Mouse (Mus musculus) adrenal gland, postnatal 36 days (tissue): ENCODE data around the gene Spen. TPM values are rescaled to one million over a fixed set of nuclear protein-coding genes. Genes with fewer than 3 reads are reported as not detected.

Experiments used
- DNase-seq, 2 experiments: peaks; one replicate each; pipeline ENCODE4 v3.0.0; 2021; ENCODE audit warnings: mixed read lengths in 1 of 2
- total RNA-seq, 2 experiments: library from RNA; stranded (reverse); gene quantifications; 2 replicates each; pipeline ENCODE4 v1.2.3; 2021

Gene Spen
- total RNA-seq, 2 experiments from 2014 or later: 49.9 to 58.3 TPM

GRCm38 (mm10) chr4:141420886-141421285 lies 117.5 kb downstream of the Spen start:
- no peak for DNase-seq

GRCm38 (mm10) chr4:141420192-141420829 lies 118.1 kb downstream of the Spen start, which contains the start of gene Hspb7:
Hspb7 (plus strand) TSS chr4:141420779.
- DNase-seq: no peak

- peak; percentile 56 to 57 for DNase-seq
These were observed 118.8 kb downstream of the Spen start for GRCm38 (mm10) chr4:141419398-141420191.

Other genes with a start within 250 kb of the Spen start
- 10 to 100 TPM; 14.4 to 23.6 TPM for gene Epha2, start 237.4 kb downstream of the Spen start, total RNA-seq
- gene Fam131c, start 170.4 kb downstream of the Spen start, total RNA-seq: 1 to 10 TPM; 1.8 to 2.7 TPM
- not detected for gene Clcnka, start 139.9 kb downstream of the Spen start, total RNA-seq
- not detected for gene Clcnkb, start 122.6 kb downstream of the Spen start, total RNA-seq
- under 1 TPM; 0.33 to 0.46 TPM for gene Hspb7, start 117.8 kb downstream of the Spen start, total RNA-seq
- not detected for gene Srarp, start 102.5 kb downstream of the Spen start, total RNA-seq
- 10 to 100 TPM; 14.8 to 18.7 TPM for gene Zbtb17, start 93.9 kb downstream of the Spen start, total RNA-seq
- gene Fblim1, start 67.5 kb upstream of the Spen start, total RNA-seq: 10 to 100 TPM in 1 of 2 experiments, 1 to 10 TPM in 1; 9.5 to 12.9 TPM
- gene Tmem82, start 80.0 kb upstream of the Spen start, total RNA-seq: 1 to 10 TPM in 1 of 2 experiments, under 1 TPM in 1; 0.79 to 1.3 TPM
- gene Slc25a34, start 85.2 kb upstream of the Spen start, total RNA-seq: 1 to 10 TPM; 3.0 to 7.0 TPM
- 10 to 100 TPM; 46.0 to 65.8 TPM for gene Plekhm2, start 126.3 kb upstream of the Spen start, total RNA-seq
- gene Rsc1a1, start 147.0 kb upstream of the Spen start, total RNA-seq: 1 to 10 TPM in 1 of 2 experiments, not detected in 1; 2.4 TPM
- gene Ddi2, start 184.8 kb upstream of the Spen start, total RNA-seq: 10 to 100 TPM; 56.6 to 58.9 TPM
- 10 to 100 TPM; 35.7 to 41.3 TPM for gene Agmat, start 208.1 kb upstream of the Spen start, total RNA-seq